Mouse (Mus musculus): ENCODE data around the gene Map3k6.

GRCm38 (mm10) chr4:133196136-133196535 lies 44.5 kb upstream of the Map3k6 start:
- no peak for TF ChIP-seq CTCF (IDR thresholded peaks at IDR 0.05; ENCODE audit: borderline replicate concordance, extremely low read depth, insufficient read depth, insufficient read length)
- no peak for TF ChIP-seq POLR2A (IDR thresholded peaks at IDR 0.05; ENCODE audit: borderline replicate concordance, extremely low read depth, insufficient read depth, insufficient read length, poor library complexity, severe bottlenecking)
